Mouse (Mus musculus) liver, adult (tissue): ENCODE measurements at regions not wholly inside any gene's neighbourhood (a gene's known extent, or its start where the extent isn't known, plus 50 kb on each side); places are given as distances from the start of the nearest gene placed in this dataset.

Experiments
- GATA4 ChIP-seq: IDR thresholded peaks from 2 replicates; pipeline ENCODE4 v1.6.1; 2014; ENCODE audit warnings: mild to moderate bottlenecking, low read length; ENCODE audit not compliant: insufficient replicate concordance

- TF ChIP-seq GATA4: no peak
These were observed 473.0 kb downstream of the Hs3st4 start for GRCm38 (mm10) chr7:124455659-124456058.

DNA sequence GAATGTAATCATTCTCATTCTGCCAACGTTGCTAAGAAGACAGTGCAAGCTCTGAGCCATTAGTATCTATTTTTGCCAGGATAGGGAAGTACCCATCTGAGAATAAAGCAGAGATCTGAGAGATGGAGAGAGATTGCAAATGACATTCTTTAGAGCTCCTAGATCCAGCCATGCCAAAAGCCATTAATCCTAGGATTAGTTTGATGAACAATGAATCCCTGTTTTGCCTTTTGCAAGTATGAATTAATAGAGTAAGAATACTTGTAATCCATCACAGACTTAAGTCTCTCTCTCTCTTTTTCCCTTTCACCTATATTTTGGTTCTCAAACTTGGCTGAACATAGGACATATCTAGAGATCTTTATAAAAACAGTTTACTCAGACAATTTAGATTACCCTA lies 504.7 kb downstream of the Hs3st4 start:
- TF ChIP-seq GATA4: no peak

DNA sequence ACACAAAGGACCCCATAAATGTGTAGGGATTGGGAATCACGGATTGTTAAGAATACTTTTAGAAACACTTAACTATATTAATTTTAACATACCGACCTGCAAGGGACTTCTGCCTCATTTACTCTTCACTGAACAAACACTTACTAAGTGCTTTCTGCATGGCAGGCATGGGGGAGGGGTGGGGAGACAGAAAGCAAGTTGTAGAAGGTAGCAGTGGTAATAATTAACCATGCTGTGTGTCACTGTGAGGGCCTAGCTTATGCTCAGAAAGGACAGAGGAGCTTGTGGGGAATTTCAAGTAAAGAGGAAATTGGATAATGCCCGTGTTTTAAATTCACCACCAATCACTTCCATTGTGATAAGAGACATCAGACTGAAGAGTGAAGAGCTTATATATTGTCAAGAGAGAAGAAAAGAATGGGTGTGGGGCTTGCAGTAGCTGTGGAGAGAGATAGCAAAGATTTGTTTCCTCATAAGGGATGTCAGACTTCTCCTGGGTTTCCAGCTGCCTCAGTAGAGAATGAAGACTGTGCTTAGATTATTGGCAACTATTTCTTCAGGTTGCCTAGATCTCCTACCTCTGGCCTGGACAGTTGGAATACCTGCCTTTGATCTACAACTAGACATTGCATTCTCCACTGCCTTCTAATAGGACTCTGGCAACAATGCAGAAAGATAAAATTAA lies 508.6 kb downstream of the Hs3st4 start:
- no peak for TF ChIP-seq GATA4

- TF ChIP-seq GATA4: no peak
These were observed 509.3 kb downstream of the Hs3st4 start for GRCm38 (mm10) chr7:124491851-124492390.

DNA sequence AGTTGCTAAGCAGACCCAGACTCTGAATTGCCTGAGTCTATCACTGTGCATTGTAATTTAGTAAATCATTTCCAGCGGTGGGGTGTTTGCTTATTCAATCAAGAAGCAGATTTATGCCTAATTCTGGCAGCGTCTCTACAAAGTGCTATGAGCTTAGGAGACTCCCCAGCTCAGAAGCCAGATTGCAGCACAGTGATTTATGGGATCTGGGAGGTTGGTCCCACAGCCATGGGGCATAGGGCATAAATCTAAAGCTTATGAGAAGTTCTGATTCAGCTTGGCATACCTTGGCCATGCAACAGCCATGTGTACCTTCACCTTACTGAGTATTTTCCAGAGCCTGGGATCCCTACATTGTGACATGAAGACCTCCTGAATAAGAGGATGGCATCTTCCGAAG lies 518.0 kb downstream of the Hs3st4 start:
- TF ChIP-seq GATA4: no peak

GRCm38 (mm10) chr7:124502760-124503159 lies 520.1 kb downstream of the Hs3st4 start:
- TF ChIP-seq GATA4: no peak

GRCm38 (mm10) chr7:124549038-124549437 lies 566.4 kb downstream of the Hs3st4 start:
- no peak for TF ChIP-seq GATA4

DNA sequence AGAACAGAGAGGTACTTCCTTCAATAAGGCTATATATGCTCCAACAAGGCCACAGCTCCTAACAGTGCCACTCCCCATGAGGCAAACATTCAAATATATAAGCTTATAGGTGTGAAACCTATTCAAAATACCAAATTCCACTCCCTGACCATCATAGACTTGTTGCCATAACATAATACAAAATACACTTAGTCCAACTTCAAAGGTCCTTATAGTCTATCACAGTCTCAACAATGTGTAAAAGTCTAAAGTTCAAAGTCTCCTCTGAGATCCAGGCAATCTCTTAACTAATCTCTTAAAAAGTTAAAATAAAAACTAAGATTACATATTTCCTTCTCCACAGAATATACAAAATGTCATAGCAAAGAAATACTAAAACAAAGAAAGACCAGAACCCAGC lies 574.5 kb downstream of the Hs3st4 start:
- TF ChIP-seq GATA4: no peak

DNA sequence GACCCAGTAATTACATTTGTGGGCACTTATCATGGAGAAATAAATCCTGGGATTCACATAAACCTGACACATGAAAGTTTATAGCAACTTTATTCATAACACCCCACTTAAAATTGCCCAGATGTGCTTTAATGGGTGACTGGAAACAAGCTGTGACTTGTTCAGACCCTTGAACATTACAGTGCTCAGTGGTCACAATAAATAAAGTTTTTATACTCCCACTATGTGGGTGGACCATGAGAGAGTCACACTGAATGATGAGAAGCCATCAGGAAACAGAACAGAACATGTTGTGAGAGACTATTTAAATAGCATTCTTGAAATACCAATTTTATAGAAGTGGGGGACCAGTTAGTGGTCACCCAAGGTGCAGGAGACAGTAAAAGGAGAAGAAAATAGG lies 588.1 kb downstream of the Hs3st4 start:
- TF ChIP-seq GATA4: no peak

- no peak for TF ChIP-seq GATA4
These were observed 591.0 kb downstream of the Hs3st4 start for GRCm38 (mm10) chr7:124573666-124574065.

DNA sequence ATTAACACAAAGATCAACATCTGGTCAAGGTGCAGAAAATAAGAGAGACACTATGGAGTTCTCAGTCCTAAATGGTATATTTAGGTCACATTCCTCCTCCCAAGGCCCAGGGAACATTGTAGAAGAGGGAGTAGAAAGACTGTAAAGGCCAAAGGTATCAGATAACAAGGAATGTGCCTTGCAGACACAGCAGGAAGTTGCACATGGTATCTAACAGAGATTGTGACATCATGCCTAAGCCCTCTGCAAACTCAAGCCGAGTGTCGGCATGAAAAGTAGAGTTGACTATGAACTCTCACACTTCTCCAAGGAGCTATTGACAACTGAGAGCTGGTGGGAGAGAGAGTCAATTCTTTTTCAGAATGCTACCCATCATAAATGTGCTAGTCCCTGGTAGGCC lies 598.7 kb downstream of the Hs3st4 start:
- TF ChIP-seq GATA4: no peak

DNA sequence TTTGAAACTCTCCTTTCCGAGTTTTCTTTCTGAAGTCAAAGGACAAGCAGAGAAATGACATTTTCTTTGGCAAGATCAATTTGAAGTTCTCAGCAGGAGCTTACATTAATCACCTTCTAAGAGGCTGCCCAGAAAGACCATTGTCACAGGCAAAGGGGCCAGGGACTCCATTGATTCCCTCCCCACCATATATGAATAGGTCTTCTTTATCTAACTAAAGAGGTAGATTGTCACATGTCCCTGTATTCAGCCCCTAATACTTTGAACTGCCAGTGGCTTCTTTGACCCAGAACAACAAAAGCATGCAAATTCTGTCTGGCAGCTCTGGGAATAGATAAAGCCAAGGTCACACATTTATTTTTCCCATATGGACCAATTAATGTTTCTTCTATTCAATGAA lies 602.6 kb downstream of the Hs3st4 start:
- no peak for TF ChIP-seq GATA4

DNA sequence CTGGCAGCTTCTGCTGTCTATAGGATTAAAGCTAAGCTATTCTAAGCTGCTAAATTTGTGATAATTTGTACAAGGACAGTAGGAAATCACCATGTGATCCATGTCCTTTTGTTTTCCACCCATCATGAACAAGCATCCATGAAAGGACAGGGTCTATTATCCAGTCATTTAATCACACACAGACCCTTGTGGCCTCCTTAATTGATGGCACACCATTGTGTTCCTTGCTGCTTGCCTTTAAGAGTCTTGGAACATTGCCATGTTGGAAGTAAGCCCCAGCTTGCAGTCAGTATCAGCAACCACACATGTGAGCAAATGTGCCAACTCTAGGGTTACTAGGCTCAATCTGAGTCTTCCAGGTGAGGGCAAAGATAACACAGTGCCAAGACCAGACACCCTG lies 608.7 kb downstream of the Hs3st4 start:
- TF ChIP-seq GATA4: no peak

DNA sequence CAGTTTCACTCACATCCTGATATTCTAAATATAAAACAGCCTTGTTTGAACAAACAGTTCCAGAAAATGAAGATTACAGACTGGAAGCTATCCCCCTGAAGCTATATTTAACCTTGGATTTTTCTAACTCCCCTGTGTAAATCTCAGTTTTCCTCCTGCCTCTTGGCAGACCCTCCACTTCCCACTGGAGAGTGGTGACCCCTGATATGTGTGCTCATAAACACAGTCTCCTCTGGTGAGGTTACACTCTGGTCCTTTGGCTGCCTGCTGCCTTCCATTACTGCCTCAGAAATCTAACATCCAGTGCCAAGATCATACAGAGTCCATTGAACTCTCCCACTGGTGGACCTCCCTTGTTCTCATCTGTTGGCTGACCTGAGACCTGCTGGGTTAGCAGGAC lies 610.8 kb downstream of the Hs3st4 start:
- TF ChIP-seq GATA4: peak; percentile 9; the same call in 1 of the 2 replicates

DNA sequence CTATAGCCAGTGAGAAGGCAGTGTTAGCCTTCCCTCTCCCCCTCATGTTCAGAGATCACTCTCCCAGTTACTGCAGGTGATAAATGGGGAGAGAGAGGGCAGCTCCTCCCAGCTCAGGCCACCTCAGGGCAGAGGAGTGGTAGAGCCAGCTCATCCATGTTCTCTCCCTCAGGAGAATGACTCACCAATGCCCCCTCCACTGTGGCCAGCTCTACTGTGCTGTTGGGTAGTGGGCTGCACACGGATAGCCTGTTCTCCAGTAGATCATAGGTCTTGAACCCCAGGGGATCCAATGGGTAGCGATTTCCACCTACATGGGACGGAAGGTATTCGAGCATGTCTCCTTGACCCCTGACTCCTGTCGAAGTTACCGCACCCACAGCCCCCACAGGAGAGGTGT lies 618.1 kb downstream of the Hs3st4 start:
- no peak for TF ChIP-seq GATA4

- TF ChIP-seq GATA4: no peak
These were observed 621.9 kb downstream of the Hs3st4 start for GRCm38 (mm10) chr7:124604581-124604980.

- TF ChIP-seq GATA4: no peak
These were observed 623.3 kb downstream of the Hs3st4 start for GRCm38 (mm10) chr7:124605978-124606377.
